Mouse (Mus musculus): ENCODE data around the gene Krtap10-4.
A peak's percentile ranks its signal among the peaks of the same experiment; 100 is the strongest.
"Not testable (repeated sequence)": the region's sequence is repeated elsewhere in the genome, so short reads cannot be mapped to it uniquely, and the experiment has no call there.

Krtap10-4 gene

GRCm38 (mm10) chr10:77826951-77827350 lies at the start of gene Krtap10-4:
Gene Krtap10-4, minus strand, starts transcription at chr10:77827095.
- no peak for DNase-seq (ENCODE audit: low spot score in 2 of 2)

DNA sequence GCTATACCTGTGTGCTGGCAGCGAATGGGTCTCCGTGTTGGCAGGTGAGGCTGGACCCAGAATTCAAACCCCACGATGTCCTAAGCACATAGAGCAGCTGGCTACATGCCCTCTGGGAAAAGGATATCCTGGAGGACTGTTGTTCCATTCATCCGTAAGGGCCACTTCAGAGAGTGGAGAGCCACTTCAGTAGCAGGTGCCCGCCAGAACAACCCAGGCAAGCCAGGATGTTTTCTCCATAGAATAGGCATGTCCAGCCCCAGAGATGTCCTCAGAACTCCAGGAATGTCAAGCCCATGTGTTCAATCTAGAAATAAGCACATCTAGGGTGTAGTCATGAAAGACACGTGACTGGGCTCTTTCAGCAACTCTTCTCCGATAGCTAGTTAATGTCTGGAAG lies 42.8 kb upstream of the Krtap10-4 start:
- no peak for DNase-seq (ENCODE audit: low spot score in 2 of 2)

GRCm38 (mm10) chr10:77867546-77867945 lies 40.7 kb upstream of the Krtap10-4 start:
- DNase-seq (ENCODE audit: low spot score in 2 of 2), result no peak

GRCm38 (mm10) chr10:77864762-77865143 lies 37.9 kb upstream of the Krtap10-4 start:
- no peak for DNase-seq (ENCODE audit: low spot score in 2 of 2)

DNA sequence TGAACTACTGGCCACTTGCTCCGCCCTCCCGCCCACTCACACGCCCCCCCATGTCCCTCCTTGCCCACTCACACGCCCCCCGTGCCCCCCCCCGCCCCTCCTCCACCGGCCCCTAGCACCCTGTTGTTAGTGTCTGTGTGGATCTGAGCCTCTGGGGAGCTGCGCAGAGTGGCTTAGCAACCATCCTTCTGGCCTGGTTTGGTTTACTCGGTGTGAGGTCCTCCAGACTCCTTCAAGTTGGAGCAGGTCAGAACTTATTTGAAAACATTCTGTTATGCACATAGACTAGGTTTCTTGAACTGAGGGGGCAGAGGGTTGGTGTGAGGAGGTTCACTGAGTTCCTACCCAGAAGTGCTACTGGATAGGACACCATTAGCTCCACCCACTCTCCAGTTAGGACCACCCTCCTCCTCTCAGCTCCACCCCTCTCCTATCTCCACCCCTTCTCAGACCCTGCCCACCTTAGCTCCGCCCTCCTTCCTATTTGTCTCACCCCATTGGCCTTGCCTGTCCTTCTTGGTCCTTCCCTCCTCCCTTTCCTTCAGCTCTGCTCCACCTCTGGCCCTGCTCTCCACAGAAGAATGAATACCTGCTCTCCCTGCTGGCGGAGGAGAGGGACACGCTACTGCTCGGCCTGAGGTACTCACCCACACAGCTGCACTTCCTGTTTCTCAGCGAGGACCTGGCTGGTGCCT lies 37.3 kb upstream of the Krtap10-4 start:
- no peak for DNase-seq (ENCODE audit: low spot score in 2 of 2)

- no peak for DNase-seq (ENCODE audit: low spot score in 2 of 2)
Observed at GRCm38 (mm10) chr10:77861675-77862074, 34.8 kb upstream of the Krtap10-4 start, which contains the start of gene Gm3285. Gene Gm3285, plus strand, starts transcription at chr10:77861975.

- DNase-seq (ENCODE audit: low spot score in 2 of 2), result no peak
Observed at GRCm38 (mm10) chr10:77852559-77852958, 25.7 kb upstream of the Krtap10-4 start, which contains the start of gene Gm10318. Gene Gm10318, plus strand, starts transcription at chr10:77852859.

DNA sequence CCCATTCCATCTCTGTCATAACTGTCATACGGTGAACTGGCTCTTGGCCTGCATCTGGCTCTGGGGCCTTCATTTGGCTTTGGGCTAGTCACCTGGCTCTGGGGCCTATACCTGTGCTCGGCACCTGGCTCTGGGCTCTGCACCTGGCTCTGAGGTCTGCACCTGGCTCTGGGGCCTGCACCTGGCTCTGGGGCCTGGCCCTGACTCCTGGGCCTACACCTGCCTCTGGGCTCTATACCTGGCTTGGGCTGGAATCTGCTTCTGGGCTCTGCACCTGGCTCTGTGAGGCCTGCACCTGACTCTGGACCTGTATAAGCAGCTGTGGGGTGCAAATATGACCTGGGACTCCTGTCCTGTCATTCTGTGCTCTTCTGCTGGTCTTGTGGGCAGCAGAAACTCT lies 20.6 kb upstream of the Krtap10-4 start:
- DNase-seq (ENCODE audit: low spot score in 2 of 2), result no peak

DNA sequence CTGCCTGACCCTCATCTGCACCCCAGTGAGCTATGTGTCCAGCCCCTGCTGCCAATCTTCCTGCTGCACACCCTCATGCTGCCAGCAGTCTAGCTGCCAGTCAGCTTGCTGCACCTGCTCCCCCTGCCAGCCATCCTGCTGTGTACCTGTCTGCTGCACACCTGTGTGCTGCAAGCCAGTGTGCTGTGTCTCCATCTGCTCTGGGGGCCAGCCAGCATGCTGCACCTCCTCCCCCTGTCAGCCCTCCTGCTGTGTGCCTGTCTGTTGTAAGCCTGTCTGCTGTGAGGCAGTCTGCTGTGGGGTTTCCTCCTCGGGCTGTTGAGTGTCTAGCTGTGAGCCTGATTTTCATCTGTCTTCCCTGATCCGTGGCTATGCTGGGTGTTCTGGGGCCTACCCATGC lies 20.1 kb upstream of the Krtap10-4 start:
- DNase-seq (ENCODE audit: low spot score in 2 of 2), result no peak

DNA sequence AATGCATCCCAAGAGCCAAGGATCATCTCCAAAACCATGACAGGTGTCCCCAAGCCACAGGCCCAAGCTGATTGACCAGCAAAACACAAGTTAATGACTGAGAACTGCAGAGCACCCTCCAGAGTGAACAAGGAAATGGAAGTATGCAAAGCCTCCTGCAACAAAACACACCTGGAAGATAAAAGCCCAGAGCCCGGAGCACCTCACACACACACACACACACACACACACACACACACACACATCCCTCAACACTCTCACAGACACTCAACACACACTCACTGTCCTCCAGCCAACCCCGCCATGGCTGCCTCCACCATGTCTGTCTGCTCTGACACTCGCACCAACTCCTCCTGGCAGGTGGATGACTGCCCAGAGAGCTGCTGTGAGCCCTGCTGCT lies 19.6 kb upstream of the Krtap10-4 start, which contains the start of gene Gm36176:
Gm36176 (plus strand) TSS at position 301 of the 400 bp plus-strand sequence.
- DNase-seq (ENCODE audit: low spot score in 2 of 2), result no peak

- DNase-seq (ENCODE audit: low spot score in 2 of 2), result no peak
Observed at GRCm38 (mm10) chr10:77839006-77839405, 12.1 kb upstream of the Krtap10-4 start.

- peak; percentile 19 to 25 for DNase-seq (ENCODE audit: low spot score in 2 of 2)
Observed at GRCm38 (mm10) chr10:77835647-77836046, 8.8 kb upstream of the Krtap10-4 start, which contains the start of gene Krtap10-10. Gene Krtap10-10, plus strand, starts transcription at chr10:77835947.

DNA sequence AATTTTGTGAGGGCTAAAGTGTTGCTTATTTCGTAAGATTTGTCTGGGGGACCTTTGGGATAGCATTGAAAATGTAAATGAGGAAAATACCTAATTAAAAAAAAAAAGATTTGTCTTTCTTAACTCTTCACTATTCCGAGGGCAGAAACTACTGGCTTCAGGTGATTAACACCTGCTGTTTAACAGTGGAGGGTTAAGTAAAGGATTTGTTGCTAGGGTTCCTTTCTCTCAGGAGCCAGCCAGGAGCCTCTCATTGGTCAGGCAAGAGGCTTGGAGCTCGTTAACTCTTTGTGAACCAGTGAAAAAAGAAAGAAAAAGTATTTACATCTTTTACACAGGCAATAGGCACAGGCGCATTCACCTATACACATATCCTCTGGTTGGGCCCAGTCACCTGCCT lies 7.7 kb downstream of the Krtap10-4 start:
- no peak for DNase-seq (ENCODE audit: low spot score in 2 of 2)

DNA sequence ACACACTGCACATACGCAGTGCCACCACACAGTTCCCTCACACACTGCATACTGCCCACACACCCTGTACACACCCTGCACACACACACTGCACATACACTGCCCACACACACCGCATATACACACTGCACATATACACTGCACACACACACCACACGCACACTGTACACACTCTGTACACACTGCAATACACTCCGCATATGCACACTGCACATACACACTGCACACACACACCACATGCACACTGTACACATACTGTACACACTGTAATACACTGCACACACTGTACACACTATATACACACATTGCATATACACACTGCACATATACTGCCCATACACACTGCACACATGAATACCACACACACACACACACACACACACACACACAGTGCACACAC lies 8.4 kb downstream of the Krtap10-4 start:
- DNase-seq (ENCODE audit: low spot score in 2 of 2), result no peak

- DNase-seq (ENCODE audit: low spot score in 2 of 2), result no peak
Observed at GRCm38 (mm10) chr10:77815514-77815913, 11.4 kb downstream of the Krtap10-4 start.

DNA sequence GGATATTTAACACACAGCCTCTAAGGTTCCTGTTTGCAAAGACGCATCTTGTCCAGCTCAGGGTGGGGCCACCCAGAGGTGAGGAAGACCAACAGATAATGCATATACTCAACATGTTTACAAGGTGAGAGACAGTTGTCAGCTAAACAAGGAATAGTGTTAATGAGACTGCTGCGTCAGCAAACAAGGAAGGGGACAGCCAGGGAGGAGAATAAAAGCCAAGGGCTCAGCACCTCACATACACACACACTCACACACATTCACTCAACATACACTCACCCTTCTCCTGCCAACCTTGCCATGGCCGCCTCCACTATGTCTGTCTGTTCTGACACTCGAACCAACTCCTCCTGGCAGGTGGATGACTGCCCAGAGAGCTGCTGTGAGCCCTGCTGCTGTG lies 12.5 kb downstream of the Krtap10-4 start, which contains the start of gene Gm2696:
Gm2696 (plus strand) TSS at position 301 of the 400 bp plus-strand sequence.
- DNase-seq (ENCODE audit: low spot score in 2 of 2), result no peak

DNA sequence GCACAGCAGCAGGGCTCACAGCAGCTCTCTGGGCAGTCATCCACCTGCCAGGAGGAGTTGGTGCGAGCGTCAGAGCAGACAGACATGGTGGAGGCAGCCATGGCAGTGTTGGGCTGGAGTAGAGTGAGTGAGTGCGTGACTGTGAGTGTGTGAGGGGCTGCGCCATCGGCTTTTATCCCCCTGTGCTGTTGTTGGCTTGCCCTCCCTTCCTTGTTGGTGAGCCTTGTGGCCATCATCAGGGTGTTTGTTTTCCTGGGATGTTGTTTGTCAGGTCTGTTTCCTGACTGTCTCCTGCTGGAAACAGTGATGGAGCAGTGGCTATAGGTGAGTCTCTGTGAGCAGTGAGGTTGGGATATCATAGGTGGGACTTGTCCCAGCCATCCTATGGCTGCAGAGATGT lies 15.2 kb downstream of the Krtap10-4 start, which contains the start of gene Gm9507:
Gm9507 (minus strand) TSS at position 101 of the 400 bp plus-strand sequence.
- DNase-seq (ENCODE audit: low spot score in 2 of 2), result no peak

DNA sequence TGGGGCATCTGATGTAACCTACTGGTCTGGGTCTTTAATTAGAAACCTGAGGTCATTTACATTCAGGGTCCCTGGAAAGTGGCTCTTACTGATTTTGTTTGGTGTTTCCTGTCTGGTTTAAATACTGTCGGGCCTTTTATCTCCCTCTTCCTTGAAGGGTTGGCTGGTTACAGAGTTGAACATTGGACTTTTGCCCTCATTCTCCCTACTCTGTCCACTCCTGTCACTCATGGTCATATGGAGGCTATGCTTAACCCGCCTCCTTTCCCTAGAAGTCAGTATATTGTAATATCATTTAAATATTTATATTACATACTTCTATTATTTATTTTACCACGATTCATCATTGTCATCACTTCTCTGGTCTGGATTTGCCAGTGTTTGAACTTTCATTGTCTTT lies 22.8 kb downstream of the Krtap10-4 start:
- no peak for DNase-seq (ENCODE audit: low spot score in 2 of 2)

DNA sequence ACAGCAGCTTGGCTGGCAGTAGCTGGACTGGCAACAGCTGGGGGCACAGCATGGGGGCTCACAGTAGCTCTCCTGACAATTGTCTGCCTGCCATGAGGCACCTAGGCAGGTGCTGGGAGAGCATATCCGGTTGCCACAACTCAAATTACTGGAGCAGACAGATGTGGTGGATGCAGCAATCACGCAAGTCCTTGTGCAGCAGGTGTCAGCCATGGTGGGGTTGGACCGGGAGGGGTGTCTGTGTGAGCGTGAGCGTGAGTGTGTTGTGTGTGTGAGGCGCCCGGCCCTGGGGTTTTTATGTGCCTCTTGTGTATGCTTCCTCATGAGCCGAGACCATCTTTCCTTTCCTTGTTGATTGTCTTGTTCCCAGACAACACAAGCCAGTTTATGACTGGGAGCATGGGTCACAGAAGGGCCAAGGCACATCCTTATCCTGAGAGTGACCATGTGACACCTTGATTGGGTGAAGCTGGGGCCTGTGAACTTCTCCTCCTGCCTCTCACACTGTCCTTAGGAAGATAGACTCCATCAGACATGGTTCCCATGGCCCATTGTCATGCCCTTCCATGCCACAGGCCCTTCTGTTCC lies 27.9 kb downstream of the Krtap10-4 start, which contains the start of gene Gm19668:
Gm19668 (minus strand) TSS at position 213 of the 588 bp plus-strand sequence.
- no peak for DNase-seq (ENCODE audit: low spot score in 2 of 2)

- DNase-seq (ENCODE audit: low spot score in 2 of 2), result not testable (repeated sequence)
Observed at GRCm38 (mm10) chr10:77798164-77798920, 28.6 kb downstream of the Krtap10-4 start.

- no peak for DNase-seq (ENCODE audit: low spot score in 2 of 2)
Observed at GRCm38 (mm10) chr10:77797677-77798076, 29.2 kb downstream of the Krtap10-4 start.

- no peak for DNase-seq (ENCODE audit: low spot score in 2 of 2)
Observed at GRCm38 (mm10) chr10:77794976-77795375, 31.9 kb downstream of the Krtap10-4 start, which contains the start of gene Gm9639. Gene Gm9639, minus strand, starts transcription at chr10:77795076.

All from right cerebral cortex, adult 2 months (tissue).